Mouse (Mus musculus): Measurements from ENCODE around the gene Gm10799.
"Not testable (repeated sequence)": the region's sequence is repeated elsewhere in the genome, so short reads cannot be mapped to it uniquely, and the experiment has no call there.

Gene Gm10799

GRCm38 (mm10) chr2:104069704-104070185, 1.4 kb upstream of the Gm10799 start, which contains the start of gene Cd59b:
TSS of gene Cd59b (plus strand) at chr2:104069849.
- peak; percentile 68 to 86 for DNase-seq (ENCODE audit: inconsistent age in 2 of 2, low spot score in 1 of 2)

GRCm38 (mm10) chr2:104065526-104065925, 2.8 kb downstream of the Gm10799 start, which contains the start of gene Gm10912:
TSS of gene Gm10912 (plus strand) at chr2:104065826.
- not testable (repeated sequence) for DNase-seq (ENCODE audit: inconsistent age in 2 of 2, low spot score in 1 of 2)

- DNase-seq (ENCODE audit: inconsistent age in 2 of 2, low spot score in 1 of 2) = no peak
These were observed 4.2 kb downstream of the Gm10799 start for GRCm38 (mm10) chr2:104064152-104064551.

- no peak for DNase-seq (ENCODE audit: inconsistent age in 2 of 2, low spot score in 1 of 2)
These were observed 5.7 kb downstream of the Gm10799 start for GRCm38 (mm10) chr2:104062665-104063064.

GRCm38 (mm10) chr2:104060996-104061395, 7.4 kb downstream of the Gm10799 start:
- no peak for DNase-seq (ENCODE audit: inconsistent age in 2 of 2, low spot score in 1 of 2)

- DNase-seq (ENCODE audit: inconsistent age in 2 of 2, low spot score in 1 of 2) = no peak
These were observed 8.6 kb downstream of the Gm10799 start for GRCm38 (mm10) chr2:104059786-104060185.

GRCm38 (mm10) chr2:104058954-104059353, 9.4 kb downstream of the Gm10799 start:
- DNase-seq (ENCODE audit: inconsistent age in 2 of 2, low spot score in 1 of 2) = no peak

- DNase-seq (ENCODE audit: inconsistent age in 2 of 2, low spot score in 1 of 2) = no peak
These were observed 10.0 kb downstream of the Gm10799 start for GRCm38 (mm10) chr2:104058381-104058780.

GRCm38 (mm10) chr2:104044479-104045080, 23.8 kb downstream of the Gm10799 start:
- peak in 1 of 2 experiments; percentile 64 for DNase-seq (ENCODE audit: inconsistent age in 2 of 2, low spot score in 1 of 2)

GRCm38 (mm10) chr2:104043624-104044478, 24.5 kb downstream of the Gm10799 start:
- peak in 1 of 2 experiments; percentile 37 for DNase-seq (ENCODE audit: inconsistent age in 2 of 2, low spot score in 1 of 2)

GRCm38 (mm10) chr2:104042766-104043165, 25.6 kb downstream of the Gm10799 start:
- no peak for DNase-seq (ENCODE audit: inconsistent age in 2 of 2, low spot score in 1 of 2)

- peak; percentile 55 to 85 for DNase-seq (ENCODE audit: inconsistent age in 2 of 2, low spot score in 1 of 2)
These were observed 26.7 kb downstream of the Gm10799 start for GRCm38 (mm10) chr2:104041632-104042031.

- DNase-seq (ENCODE audit: inconsistent age in 2 of 2, low spot score in 1 of 2) = no peak
These were observed 30.1 kb downstream of the Gm10799 start for GRCm38 (mm10) chr2:104038236-104038635.

GRCm38 (mm10) chr2:104036316-104036715, 32.0 kb downstream of the Gm10799 start:
- peak in 1 of 2 experiments; percentile 48 for DNase-seq (ENCODE audit: inconsistent age in 2 of 2, low spot score in 1 of 2)

GRCm38 (mm10) chr2:104035595-104035994, 32.8 kb downstream of the Gm10799 start:
- peak in 1 of 2 experiments; percentile 32 for DNase-seq (ENCODE audit: inconsistent age in 2 of 2, low spot score in 1 of 2)

- DNase-seq (ENCODE audit: inconsistent age in 2 of 2, low spot score in 1 of 2) = peak; percentile 74 to 92
These were observed 33.4 kb downstream of the Gm10799 start for GRCm38 (mm10) chr2:104034832-104035472.

GRCm38 (mm10) chr2:104032056-104032455, 36.3 kb downstream of the Gm10799 start:
- DNase-seq (ENCODE audit: inconsistent age in 2 of 2, low spot score in 1 of 2) = no peak

GRCm38 (mm10) chr2:104030381-104030780, 38.0 kb downstream of the Gm10799 start:
- DNase-seq (ENCODE audit: inconsistent age in 2 of 2, low spot score in 1 of 2) = peak in 1 of 2 experiments; percentile 32

GRCm38 (mm10) chr2:104029074-104029473, 39.3 kb downstream of the Gm10799 start:
- peak in 1 of 2 experiments; percentile 41 for DNase-seq (ENCODE audit: inconsistent age in 2 of 2, low spot score in 1 of 2)

- peak in 1 of 2 experiments; percentile 80 for DNase-seq (ENCODE audit: inconsistent age in 2 of 2, low spot score in 1 of 2)
These were observed 40.1 kb downstream of the Gm10799 start, which contains the start of gene 4931422A03Rik for GRCm38 (mm10) chr2:104028139-104028723. TSS of gene 4931422A03Rik (minus strand) at chr2:104028361.
